Mouse (Mus musculus): Measurements from ENCODE around the gene Cxcr4.

DNA sequence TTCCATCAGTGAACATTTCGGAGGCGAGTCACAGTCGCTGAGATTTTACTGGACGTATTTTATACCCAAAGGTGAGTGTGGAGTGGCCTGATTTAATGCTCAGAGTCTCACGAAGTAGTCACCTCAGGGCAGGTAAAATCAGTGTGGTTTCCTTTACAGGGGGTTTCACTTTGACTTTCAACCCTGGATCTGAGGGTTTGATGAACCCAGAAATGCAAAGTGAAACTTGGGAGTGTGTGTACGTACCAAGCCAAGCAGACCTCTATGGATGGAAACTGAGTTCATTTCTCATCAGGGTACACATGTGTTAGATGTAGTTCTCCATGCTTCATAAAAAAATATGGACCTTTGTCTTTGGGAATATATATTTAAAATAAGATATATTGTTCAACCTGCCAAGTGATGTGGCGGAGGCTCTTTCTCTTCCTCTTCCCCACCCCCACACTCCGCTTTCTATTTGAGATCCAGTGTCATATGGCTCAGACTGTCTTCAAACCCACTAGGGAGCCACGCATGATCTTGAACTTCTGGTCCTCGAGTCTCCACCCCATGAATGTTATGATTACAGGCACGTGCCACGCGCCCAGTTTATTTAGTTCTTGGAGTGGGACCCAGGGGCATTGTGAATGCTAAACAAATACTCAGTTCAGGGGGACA lies 25.7 kb upstream of the Cxcr4 start:
- TF ChIP-seq CTCF (IDR thresholded peaks at IDR 0.05) (no peak), EP300 (IDR thresholded peaks at IDR 0.05) (no peak)

Measured in lung, postnatal 0 days (tissue).